Mouse (Mus musculus): ENCODE results near the gene Nrd1. TPM values are rescaled to one million over a fixed set of nuclear protein-coding genes. Genes with fewer than 3 reads are reported as not detected.

Nrd1 gene
- polyA plus RNA-seq, 1 experiment from 2014 or later: 65.1 TPM

DNA sequence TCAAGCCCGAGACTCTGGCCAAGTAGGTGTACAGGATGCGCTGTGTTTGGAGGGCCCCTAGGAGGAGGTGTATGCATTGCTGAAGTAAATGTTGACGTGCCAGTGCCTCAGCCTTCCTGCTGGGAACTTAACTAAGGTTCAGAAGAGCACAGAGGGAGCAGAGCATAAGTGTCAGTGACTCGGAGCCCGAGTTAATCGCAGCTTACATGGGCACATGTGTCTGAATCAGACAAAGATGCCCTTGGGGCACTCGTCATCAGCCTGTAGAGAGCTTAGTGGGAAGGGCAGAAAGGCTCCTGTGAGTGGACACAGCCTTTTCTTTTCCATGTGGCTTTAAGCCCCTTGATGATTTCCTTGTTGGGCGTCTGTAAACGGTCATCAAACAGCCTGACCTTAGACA, 53.5 kb downstream of the Nrd1 start:
- ATAC-seq (ENCODE audit: low FRiP score, low TSS enrichment): no peak

GRCm38 (mm10) chr4:109056351-109056750, 55.9 kb downstream of the Nrd1 start:
- Histone ChIP-seq H3K9me3 (ENCODE audit: low read length) (no peaks in the 10 kb centered on the region), H3K4me1 (ENCODE audit: insufficient read depth, low read length) (no peaks in the 10 kb centered on the region), H3K27me3 (ENCODE audit: insufficient read depth, low read length) (no peaks in the 10 kb centered on the region), H3K4me3 (ENCODE audit: low read length) (no peak overlapping the region), H3K36me3 (ENCODE audit: insufficient read depth, low read length) (peaks cover 62% of the 10 kb centered on the region), H3K9ac (replicated peaks; ENCODE audit: low read length) (no peak overlapping the region), H3K27ac (ENCODE audit: low read length) (no peak overlapping the region), H3K4me2 (replicated peaks; ENCODE audit: low read depth, low read length) (no peak overlapping the region)
- no peak for ATAC-seq (ENCODE audit: low FRiP score, low TSS enrichment)
- 84% methylated on average over 7 of the region's 7 CpGs for WGBS

More for the DNA sequence above, 53.5 kb downstream of the Nrd1 start:
- Histone ChIP-seq H3K27ac (ENCODE audit: low read length) (no peak overlapping the region), H3K36me3 (ENCODE audit: insufficient read depth, low read length) (peaks cover 59% of the 10 kb centered on the region), H3K4me3 (ENCODE audit: low read length) (no peak overlapping the region), H3K27me3 (ENCODE audit: insufficient read depth, low read length) (no peaks in the 10 kb centered on the region), H3K4me1 (ENCODE audit: insufficient read depth, low read length) (no peaks in the 10 kb centered on the region), H3K9ac (replicated peaks; ENCODE audit: low read length) (no peak overlapping the region), H3K4me2 (replicated peaks; ENCODE audit: low read depth, low read length) (no peak overlapping the region), H3K9me3 (ENCODE audit: low read length) (no peaks in the 10 kb centered on the region)
- 90% methylated on average over 9 of the region's 9 CpGs for WGBS

DNA sequence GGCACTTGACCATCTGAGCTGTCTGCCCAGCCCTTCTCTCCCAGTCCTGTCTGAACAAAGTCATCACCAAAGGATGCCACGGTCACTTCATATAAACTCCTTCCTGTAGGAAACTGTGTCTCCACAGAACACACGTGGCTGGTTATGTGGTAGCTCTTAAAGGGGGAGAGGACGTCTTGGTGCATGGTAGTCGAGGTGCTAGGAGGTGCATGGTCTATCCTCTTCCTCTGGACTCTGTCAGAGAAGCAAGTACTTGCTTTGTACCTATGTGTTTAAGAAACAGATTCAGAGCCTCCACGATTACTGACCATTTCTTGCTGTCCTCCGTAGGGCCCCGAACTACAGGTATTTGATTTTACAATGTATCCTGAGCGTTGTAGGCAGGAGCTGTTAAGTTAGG, 57.2 kb downstream of the Nrd1 start:
- H3K36me3 ChIP-seq (ENCODE audit: insufficient read depth, low read length): peaks cover 68% of the 10 kb centered on the region
- no peak overlapping the region for H3K4me3 ChIP-seq (ENCODE audit: low read length)
- WGBS: 91% methylated on average over 8 of the region's 8 CpGs
- H3K4me2 ChIP-seq (replicated peaks; ENCODE audit: low read depth, low read length): no peak overlapping the region
- H3K27me3 ChIP-seq (ENCODE audit: insufficient read depth, low read length): no peaks in the 10 kb centered on the region
- H3K9ac ChIP-seq (replicated peaks; ENCODE audit: low read length): no peak overlapping the region
- H3K27ac ChIP-seq (ENCODE audit: low read length): no peak overlapping the region
- no peak for ATAC-seq (ENCODE audit: low FRiP score, low TSS enrichment)
- no peaks in the 10 kb centered on the region for H3K4me1 ChIP-seq (ENCODE audit: insufficient read depth, low read length)
- no peaks in the 10 kb centered on the region for H3K9me3 ChIP-seq (ENCODE audit: low read length)

DNA sequence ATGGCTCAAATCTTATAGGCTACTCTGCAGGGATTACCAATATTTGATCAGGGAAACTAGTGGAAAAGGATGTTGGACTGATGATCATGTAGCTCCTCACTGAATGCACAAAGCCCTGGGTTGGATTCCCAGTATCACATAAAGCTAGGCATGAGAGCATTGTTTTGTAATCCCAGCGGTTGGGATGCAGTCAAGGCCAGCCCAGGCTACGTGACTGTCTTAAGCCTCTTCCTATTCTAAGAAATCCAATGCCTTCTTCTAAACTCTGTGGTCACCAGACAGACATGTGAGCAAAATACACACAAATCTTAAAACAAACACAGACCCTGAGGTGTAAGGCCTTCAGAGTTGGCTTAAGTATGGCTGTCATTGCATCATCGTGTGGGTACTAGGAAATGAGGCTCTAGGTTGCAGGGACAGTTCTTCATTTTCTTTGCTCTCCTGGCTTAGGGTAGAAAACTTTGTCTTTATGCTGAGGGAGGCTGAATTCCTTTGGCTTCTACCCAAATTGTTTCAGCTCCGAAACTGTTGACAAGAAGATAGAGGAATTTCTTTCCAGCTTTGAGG, 58.9 kb downstream of the Nrd1 start:
- H3K27ac ChIP-seq (ENCODE audit: low read length): no peak overlapping the region
- WGBS: 87% methylated on average over 4 of the region's 4 CpGs
- H3K27me3 ChIP-seq (ENCODE audit: insufficient read depth, low read length): no peaks in the 10 kb centered on the region
- no peaks in the 10 kb centered on the region for H3K4me1 ChIP-seq (ENCODE audit: insufficient read depth, low read length)
- H3K4me2 ChIP-seq (replicated peaks; ENCODE audit: low read depth, low read length): no peak overlapping the region
- H3K4me3 ChIP-seq (ENCODE audit: low read length): no peak overlapping the region
- H3K9me3 ChIP-seq (ENCODE audit: low read length): no peaks in the 10 kb centered on the region
- no peak overlapping the region for H3K9ac ChIP-seq (replicated peaks; ENCODE audit: low read length)
- H3K36me3 ChIP-seq (ENCODE audit: insufficient read depth, low read length): peaks cover 70% of the 10 kb centered on the region
- no peak for ATAC-seq (ENCODE audit: low FRiP score, low TSS enrichment)

DNA sequence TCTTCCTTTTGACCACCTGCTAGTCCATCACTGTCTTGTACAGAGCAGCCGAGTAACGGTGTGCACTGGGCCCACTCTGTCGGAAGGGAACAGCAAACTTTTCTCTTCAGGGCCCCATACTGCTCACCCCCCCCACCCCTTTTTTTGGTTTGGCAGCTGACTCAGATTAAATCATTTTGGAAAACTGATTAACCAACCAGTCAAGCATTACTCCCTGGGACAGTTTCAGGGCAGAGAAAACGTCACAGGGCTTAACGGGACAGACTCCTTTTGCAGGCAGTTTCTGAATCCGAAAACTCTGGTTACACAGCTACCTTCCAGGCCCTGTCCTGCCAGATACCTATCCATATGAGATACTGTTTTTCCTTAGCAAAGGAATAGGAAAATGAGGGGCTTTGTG, 64.5 kb downstream of the Nrd1 start:
- no peak overlapping the region for H3K4me2 ChIP-seq (replicated peaks; ENCODE audit: low read depth, low read length)
- peaks cover 60% of the 10 kb centered on the region for H3K36me3 ChIP-seq (ENCODE audit: insufficient read depth, low read length)
- no peaks in the 10 kb centered on the region for H3K4me1 ChIP-seq (ENCODE audit: insufficient read depth, low read length)
- H3K9me3 ChIP-seq (ENCODE audit: low read length): no peaks in the 10 kb centered on the region
- no peak overlapping the region for H3K4me3 ChIP-seq (ENCODE audit: low read length)
- 69% methylated on average over 6 of the region's 6 CpGs for WGBS
- no peak for ATAC-seq (ENCODE audit: low FRiP score, low TSS enrichment)
- no peaks in the 10 kb centered on the region for H3K27me3 ChIP-seq (ENCODE audit: insufficient read depth, low read length)
- H3K9ac ChIP-seq (replicated peaks; ENCODE audit: low read length): no peak overlapping the region
- H3K27ac ChIP-seq (ENCODE audit: low read length): no peak overlapping the region

GRCm38 (mm10) chr4:109065714-109066113, 65.3 kb downstream of the Nrd1 start:
- Histone ChIP-seq H3K4me2 (replicated peaks; ENCODE audit: low read depth, low read length) (no peak overlapping the region), H3K9ac (replicated peaks; ENCODE audit: low read length) (no peak overlapping the region), H3K4me1 (ENCODE audit: insufficient read depth, low read length) (no peaks in the 10 kb centered on the region), H3K36me3 (ENCODE audit: insufficient read depth, low read length) (peaks cover 60% of the 10 kb centered on the region), H3K27me3 (ENCODE audit: insufficient read depth, low read length) (no peaks in the 10 kb centered on the region), H3K9me3 (ENCODE audit: low read length) (no peaks in the 10 kb centered on the region), H3K4me3 (ENCODE audit: low read length) (no peak overlapping the region), H3K27ac (ENCODE audit: low read length) (no peak overlapping the region)
- ATAC-seq (ENCODE audit: low FRiP score, low TSS enrichment): no peak
- WGBS: 93% methylated on average over 5 of the region's 5 CpGs

- Histone ChIP-seq H3K4me1 (ENCODE audit: insufficient read depth, low read length) (0 out of 2 replicates have a peak, but pooled peaks cover 4% of the 10 kb centered on the region), H3K9ac (replicated peaks; ENCODE audit: low read length) (no peak overlapping the region), H3K9me3 (ENCODE audit: low read length) (no peaks in the 10 kb centered on the region), H3K27me3 (ENCODE audit: insufficient read depth, low read length) (no peaks in the 10 kb centered on the region), H3K27ac (ENCODE audit: low read length) (no peak overlapping the region), H3K4me3 (ENCODE audit: low read length) (no peak overlapping the region), H3K4me2 (replicated peaks; ENCODE audit: low read depth, low read length) (no peak overlapping the region), H3K36me3 (ENCODE audit: insufficient read depth, low read length) (peaks cover 25% of the 10 kb centered on the region)
- WGBS: 87% methylated on average over 6 of the region's 6 CpGs
- ATAC-seq (ENCODE audit: low FRiP score, low TSS enrichment): no peak
Measured at GRCm38 (mm10) chr4:109072891-109073290, 72.4 kb downstream of the Nrd1 start.

DNA sequence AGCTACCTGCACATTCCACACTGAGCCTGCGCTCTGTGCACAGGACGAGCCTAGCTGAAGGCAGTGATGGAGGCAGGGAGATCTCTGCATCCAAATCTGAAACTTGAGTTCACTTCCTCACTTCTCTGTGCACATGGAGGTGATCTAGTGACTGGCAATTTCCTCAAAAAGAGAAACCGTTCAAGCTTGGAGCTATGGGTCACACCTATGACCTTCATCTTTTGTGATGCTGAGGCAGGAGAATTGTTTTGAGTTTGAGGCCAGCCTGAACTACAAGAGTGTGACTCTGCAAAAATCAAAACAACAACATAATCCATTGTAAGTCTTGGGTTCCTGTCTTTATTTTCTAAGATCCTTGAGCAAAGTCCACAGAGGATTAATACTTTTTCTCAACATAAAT, 72.8 kb downstream of the Nrd1 start:
- Histone ChIP-seq H3K4me3 (ENCODE audit: low read length) (no peak overlapping the region), H3K4me1 (ENCODE audit: insufficient read depth, low read length) (0 out of 2 replicates have a peak, but pooled peaks cover 4% of the 10 kb centered on the region), H3K9me3 (ENCODE audit: low read length) (no peaks in the 10 kb centered on the region), H3K27me3 (ENCODE audit: insufficient read depth, low read length) (no peaks in the 10 kb centered on the region), H3K4me2 (replicated peaks; ENCODE audit: low read depth, low read length) (no peak overlapping the region), H3K9ac (replicated peaks; ENCODE audit: low read length) (no peak overlapping the region), H3K36me3 (ENCODE audit: insufficient read depth, low read length) (peaks cover 27% of the 10 kb centered on the region), H3K27ac (ENCODE audit: low read length) (no peak overlapping the region)
- 86% methylated on average over 3 of the region's 3 CpGs for WGBS
- no peak for ATAC-seq (ENCODE audit: low FRiP score, low TSS enrichment)

DNA sequence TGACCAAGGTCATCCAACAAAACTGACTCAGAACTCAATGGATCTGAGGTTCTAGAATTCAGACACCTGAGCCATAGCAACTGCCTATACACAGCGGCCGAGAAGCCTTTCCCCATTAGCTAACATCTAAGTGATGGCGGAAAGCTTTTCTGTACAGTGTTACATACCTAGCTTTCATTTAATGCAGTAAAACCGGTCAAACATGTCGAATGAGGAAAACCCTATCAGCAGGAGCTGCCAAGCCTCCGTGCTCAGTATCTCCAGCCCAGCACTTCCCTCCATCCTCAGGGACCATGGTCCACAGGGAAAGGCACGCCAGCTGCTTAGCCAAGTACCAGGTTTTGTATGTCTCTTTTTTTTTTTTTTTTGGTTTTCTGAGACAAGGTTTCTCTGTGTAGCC, 78.5 kb downstream of the Nrd1 start:
- no peaks in the 10 kb centered on the region for H3K9me3 ChIP-seq (ENCODE audit: low read length)
- peak overlapping the region; percentile 28; the same call in 1 of the 2 replicates for H3K27ac ChIP-seq (ENCODE audit: low read length)
- H3K4me3 ChIP-seq (ENCODE audit: low read length): no peak overlapping the region
- no peak overlapping the region for H3K4me2 ChIP-seq (replicated peaks; ENCODE audit: low read depth, low read length)
- H3K9ac ChIP-seq (replicated peaks; ENCODE audit: low read length): no peak overlapping the region
- peak; percentile 15; the same call in 1 of the 2 replicates for ATAC-seq (ENCODE audit: low FRiP score, low TSS enrichment)
- no peaks in the 10 kb centered on the region for H3K4me1 ChIP-seq (ENCODE audit: insufficient read depth, low read length)
- WGBS: 84% methylated on average over 7 of the region's 7 CpGs
- H3K36me3 ChIP-seq (ENCODE audit: insufficient read depth, low read length): peaks cover 12% of the 10 kb centered on the region
- H3K27me3 ChIP-seq (ENCODE audit: insufficient read depth, low read length): no peaks in the 10 kb centered on the region

DNA sequence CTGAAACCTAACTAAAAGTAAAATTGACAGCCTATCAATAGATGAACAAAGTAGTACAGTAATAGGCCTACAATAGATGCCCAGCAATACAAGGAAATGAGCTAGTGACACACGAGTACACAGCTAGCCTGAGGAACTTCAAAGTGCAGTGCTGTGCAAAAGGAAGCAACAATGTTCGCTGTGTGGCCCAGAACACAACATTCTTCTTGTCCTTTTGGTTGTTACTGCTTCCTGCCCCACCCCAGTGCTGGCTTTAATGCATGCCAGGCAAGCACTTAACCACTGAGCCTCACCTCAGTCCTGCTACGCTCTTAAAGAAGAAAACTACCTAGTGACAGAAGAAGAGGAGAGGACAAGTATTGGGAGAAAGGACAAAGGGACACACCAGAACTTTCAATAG, 79.2 kb downstream of the Nrd1 start:
- 74% methylated on average over 3 of the region's 3 CpGs for WGBS
- Histone ChIP-seq H3K4me3 (ENCODE audit: low read length) (no peak overlapping the region), H3K4me2 (replicated peaks; ENCODE audit: low read depth, low read length) (no peak overlapping the region), H3K27me3 (ENCODE audit: insufficient read depth, low read length) (no peaks in the 10 kb centered on the region), H3K9me3 (ENCODE audit: low read length) (no peaks in the 10 kb centered on the region), H3K36me3 (ENCODE audit: insufficient read depth, low read length) (peaks cover 12% of the 10 kb centered on the region), H3K27ac (ENCODE audit: low read length) (peak overlapping the region; percentile 29), H3K9ac (replicated peaks; ENCODE audit: low read length) (no peak overlapping the region), H3K4me1 (ENCODE audit: insufficient read depth, low read length) (no peaks in the 10 kb centered on the region)
- ATAC-seq (ENCODE audit: low FRiP score, low TSS enrichment): no peak

Data from kidney, embryonic 16.5 days (tissue).